Mouse (Mus musculus) cortical plate, adult 2 months (tissue): Measurements from ENCODE around the gene Tmem208. TPM values are rescaled to one million over a fixed set of nuclear protein-coding genes. Genes with fewer than 3 reads are reported as not detected.

Experiments used
- H3K27ac ChIP-seq: fragments of 200-500 bp; 2 replicates; pipeline ENCODE4 v1.5.1; 2012; ENCODE audit warnings: low read length, control low read depth, inconsistent platforms; ENCODE audit not compliant: insufficient read depth
- H3K4me1 ChIP-seq: fragments of 200-500 bp; 2 replicates; pipeline ENCODE4 v1.6.1; 2011; ENCODE audit warnings: low read length; ENCODE audit not compliant: control insufficient read depth, insufficient read depth
- H3K4me3 ChIP-seq: fragments of 200-500 bp; 2 replicates; pipeline ENCODE4 v1.5.1; 2011; ENCODE audit warnings: mild to moderate bottlenecking, low read length, control low read depth; ENCODE audit not compliant: insufficient read depth
- CTCF ChIP-seq: fragments of 200-500 bp; IDR thresholded peaks from 2 replicates; pipeline ENCODE4 v1.5.1; 2011; ENCODE audit warnings: mild to moderate bottlenecking, control low read depth, low read length; ENCODE audit not compliant: insufficient read depth; ENCODE audit errors: extremely low read depth
- POLR2A ChIP-seq: fragments of 200-500 bp; IDR thresholded peaks from 2 replicates; pipeline ENCODE4 v1.6.1; 2011; ENCODE audit warnings: mild to moderate bottlenecking, low read length, control low read depth; ENCODE audit not compliant: insufficient read depth; ENCODE audit errors: extremely low read depth
- polyA plus RNA-seq: library from polyadenylated mRNA; depleted of rRNA; stranded (reverse); fragments of >200 nt; gene quantifications from 2 replicates; pipeline ENCODE4 v1.2.3, GENCODE M21; 2012

The Tmem208 gene
- polyA plus RNA-seq, 1 experiment, result 78.1 TPM

DNA sequence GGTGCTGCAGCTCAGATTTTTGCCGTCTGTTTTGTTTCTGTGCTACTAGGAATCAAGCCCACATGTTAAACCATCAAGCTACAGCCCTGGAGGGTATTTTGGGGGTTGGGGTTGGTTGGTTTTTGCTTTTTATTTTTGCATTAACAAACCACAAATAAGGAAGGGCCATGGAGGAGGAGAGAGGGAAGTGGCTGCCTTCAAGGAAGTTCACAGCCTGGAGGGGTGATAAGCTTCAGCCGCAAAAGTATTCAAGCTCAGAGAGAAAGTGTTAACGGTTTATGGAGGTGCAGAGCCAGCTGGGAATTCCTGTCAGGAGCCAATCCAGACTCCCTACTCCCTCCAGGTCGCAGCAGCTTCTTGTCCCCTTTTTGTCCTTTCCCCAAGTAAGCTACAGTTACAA lies 12.8 kb downstream of the Tmem208 start:
- H3K27ac ChIP-seq, result no peak overlapping the region
- no peaks in the 10 kb centered on the region for H3K4me1 ChIP-seq
- H3K4me3 ChIP-seq, result no peak overlapping the region
- TF ChIP-seq POLR2A (no peak), CTCF (no peak)

DNA sequence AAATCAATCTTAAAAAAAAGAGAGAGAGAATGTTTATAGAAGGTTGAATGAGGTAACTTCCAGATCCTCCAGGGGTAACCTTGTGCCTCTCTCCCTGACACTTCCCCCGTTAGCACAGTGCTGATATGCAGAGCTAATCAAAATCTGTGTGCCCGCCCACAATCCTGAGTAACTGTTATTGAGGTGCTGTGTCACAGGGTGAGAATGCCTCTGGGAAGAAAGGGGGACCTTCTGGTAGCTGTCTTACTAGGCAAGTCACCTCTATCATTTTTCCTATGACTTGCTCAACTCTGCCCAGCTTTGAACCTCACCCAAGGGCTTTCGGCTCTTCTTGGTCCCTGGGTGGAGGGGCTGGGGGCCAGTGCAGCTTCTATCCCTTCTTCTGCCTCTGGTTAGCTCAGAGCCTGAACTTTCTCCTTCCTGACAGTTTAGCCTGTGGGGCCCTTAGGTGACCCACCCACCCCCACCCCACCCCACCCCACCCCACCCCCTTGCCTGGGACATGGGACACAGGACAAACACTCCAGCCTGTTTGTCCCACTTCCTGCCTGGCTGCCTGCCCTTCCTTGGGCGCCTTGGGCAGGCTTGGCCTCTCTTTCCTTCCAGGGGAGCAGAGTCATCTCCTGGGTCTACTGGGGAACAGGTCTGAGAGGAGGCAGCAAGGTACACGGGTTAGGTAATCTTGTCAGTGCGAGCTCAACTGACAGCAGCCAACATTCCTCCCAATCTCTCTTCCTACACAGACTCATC lies 13.9 kb downstream of the Tmem208 start:
- Histone ChIP-seq H3K4me3 (no peak overlapping the region), H3K4me1 (no peaks in the 10 kb centered on the region), H3K27ac (no peak overlapping the region)
- no peak for TF ChIP-seq POLR2A

DNA sequence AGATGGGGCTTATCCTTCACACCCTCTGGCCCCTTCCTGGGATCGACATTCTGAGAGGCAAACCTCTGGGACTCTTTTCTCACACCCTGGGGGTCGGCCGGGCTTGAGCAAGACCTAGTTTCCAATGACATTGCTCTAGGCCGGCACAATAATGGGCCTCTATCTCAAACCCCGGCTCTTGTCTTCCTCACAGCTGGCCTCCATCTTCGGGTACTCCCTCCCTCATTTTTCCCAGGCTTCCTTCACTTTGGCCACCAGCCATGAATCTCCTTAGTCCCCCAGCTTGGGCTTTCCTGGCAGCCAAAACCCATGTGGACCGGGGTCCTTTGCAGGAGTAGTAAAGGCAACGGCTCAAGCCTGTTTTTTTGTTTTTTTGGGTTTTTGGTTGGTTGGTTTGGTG lies 15.2 kb downstream of the Tmem208 start:
- Histone ChIP-seq H3K27ac (no peak overlapping the region), H3K4me3 (no peak overlapping the region), H3K4me1 (no peaks in the 10 kb centered on the region)
- TF ChIP-seq POLR2A (no peak), CTCF (no peak)

DNA sequence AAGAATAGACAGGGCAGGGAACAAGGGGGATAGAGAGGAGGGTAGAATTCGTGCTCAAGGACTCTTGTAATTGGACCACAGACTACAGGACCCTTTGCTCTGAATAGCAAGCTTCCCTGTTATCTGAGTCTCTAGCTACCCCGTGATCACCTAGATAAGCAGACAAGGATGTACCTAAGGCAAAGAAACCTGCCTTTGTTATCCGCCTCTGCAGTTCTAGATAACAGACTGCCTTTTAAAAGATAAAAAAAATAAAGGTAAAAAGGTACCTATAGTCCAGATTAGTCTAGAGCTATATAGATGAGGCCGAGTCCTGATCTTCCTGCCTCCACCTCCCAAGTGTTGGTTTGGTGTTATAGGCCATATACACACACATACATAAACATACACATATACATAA lies 16.6 kb downstream of the Tmem208 start:
- H3K4me3 ChIP-seq, result no peak overlapping the region
- no peak overlapping the region for H3K27ac ChIP-seq
- no peak for TF ChIP-seq CTCF
- TF ChIP-seq POLR2A, result no peak
- H3K4me1 ChIP-seq, result no peaks in the 10 kb centered on the region

DNA sequence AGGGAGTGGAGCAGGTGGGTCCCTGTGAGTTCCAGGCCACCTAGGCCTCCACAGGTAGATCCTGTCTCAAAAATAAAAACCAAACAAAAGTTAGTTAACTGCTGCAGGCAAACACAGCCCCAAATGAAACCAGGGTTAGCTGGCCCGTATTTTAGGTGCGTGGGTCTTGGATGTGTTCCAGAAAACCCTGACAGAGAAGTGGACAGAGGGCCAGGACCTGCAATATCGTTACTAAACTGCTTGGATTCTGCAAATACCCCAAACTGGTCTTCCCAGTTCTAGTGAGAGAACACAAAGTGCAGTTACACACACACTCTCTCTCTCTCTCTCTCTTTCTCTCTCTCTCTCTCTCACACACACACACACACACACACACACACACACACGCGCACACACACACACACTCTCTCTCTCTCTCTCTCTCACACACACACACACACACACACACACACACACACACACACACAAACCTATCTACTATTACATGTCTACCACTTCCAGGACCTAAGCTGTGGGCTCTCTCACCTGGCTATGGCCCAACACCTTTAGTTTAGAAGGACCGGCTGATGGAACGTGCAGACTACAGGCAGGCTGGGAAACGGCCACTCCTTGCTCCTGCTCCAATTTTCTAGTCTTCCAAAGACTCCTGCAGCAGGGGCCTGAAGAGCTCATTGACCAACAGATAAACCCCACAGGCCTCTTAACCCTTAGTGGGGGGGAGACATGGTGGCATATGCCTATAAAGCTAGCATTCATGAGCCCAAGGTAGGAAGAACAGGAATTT lies 17.8 kb downstream of the Tmem208 start:
- no peak overlapping the region for H3K4me3 ChIP-seq

DNA sequence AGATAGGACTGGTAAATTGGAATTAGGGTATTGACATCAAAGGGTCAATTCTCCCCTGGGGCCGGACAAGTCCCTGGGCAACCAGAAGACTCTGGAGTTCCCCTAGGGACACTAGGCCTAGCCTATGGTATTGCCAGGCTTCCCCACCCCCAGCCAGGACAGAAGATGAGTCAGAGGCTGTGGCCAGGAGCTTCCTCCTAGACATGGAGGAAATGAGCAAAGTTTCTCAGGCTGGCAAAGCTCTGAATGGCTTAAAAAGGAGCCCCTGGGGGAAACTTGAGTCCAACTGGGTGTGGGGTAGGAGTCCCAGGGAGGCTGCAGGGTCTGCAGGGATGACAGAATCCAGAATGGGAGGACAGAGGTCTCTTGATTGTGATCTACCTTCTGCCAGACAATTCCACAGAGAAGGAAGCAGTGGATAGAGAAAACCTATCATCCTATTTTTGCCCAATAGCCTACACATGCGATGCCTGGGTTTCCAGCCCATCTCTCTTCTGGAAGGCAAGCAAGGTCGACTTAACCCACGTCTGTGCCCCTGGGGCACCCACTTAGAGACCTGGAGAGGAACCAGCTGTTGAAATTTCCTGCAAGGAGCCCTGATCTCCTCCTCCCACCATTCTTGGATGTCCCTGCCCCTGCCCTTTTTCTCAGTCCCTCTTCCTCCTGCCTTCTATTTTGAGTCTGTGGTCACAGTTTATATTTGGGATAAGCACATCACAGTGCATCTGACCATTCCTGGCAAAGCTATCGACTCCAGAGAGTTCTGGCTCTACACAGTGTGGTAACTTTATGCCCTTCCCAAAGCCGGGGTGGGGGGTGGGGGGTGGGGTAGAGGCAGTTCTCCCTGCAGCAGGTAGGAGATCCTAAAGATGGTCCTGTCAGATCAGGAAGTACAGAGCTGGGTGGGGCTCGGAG lies 19.2 kb downstream of the Tmem208 start:
- Histone ChIP-seq H3K27ac (no peak overlapping the region), H3K4me3 (no peak overlapping the region), H3K4me1 (no peaks in the 10 kb centered on the region)
- TF ChIP-seq CTCF (no peak), POLR2A (no peak)

More for the DNA sequence above, 17.8 kb downstream of the Tmem208 start:
- no peak overlapping the region for H3K27ac ChIP-seq
- TF ChIP-seq POLR2A, result no peak
- no peak for TF ChIP-seq CTCF
- H3K4me1 ChIP-seq, result no peaks in the 10 kb centered on the region

DNA sequence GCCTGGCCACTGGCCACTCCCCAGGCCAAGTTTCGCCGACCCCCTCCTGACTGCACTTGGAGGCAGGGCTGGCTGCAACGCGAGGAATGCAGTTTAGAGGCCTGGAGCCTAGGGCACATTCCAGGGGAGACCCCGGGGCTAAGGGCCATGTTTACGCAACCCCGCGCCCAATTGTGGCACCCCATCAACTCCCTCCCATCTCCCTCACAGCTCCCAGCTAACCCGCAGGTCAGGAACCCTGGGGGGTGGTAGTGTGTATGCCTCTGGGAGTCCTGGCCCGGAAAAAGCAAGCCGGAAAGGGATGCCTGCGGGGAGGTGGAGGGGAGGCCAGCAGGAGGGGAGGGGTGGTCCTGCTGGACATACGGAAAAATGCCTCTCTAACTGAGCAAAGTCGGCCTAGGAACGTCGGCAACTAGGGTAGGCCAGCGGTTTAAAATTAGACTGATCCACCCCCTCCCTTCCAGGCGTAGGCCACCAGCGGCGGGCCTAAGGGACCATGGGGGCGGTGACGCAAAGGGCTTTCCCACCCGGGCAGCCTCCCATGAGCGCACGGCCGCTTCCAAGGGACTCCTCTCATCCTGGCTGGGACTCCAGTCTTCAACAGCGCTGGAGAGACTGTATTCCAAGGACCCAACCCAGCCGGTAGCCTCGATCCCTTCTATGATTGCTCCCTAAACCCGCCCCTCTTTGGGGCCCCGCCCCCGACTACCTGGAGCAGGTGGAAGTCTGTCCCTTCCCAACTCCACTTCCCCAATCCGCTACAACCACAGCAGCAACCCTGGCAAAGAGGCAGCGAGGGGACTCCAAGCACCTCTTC lies 20.7 kb downstream of the Tmem208 start:
- TF ChIP-seq POLR2A (no peak), CTCF (no peak)
- Histone ChIP-seq H3K27ac (no peak overlapping the region), H3K4me3 (peak overlapping the region; percentile 61), H3K4me1 (no peaks in the 10 kb centered on the region)

DNA sequence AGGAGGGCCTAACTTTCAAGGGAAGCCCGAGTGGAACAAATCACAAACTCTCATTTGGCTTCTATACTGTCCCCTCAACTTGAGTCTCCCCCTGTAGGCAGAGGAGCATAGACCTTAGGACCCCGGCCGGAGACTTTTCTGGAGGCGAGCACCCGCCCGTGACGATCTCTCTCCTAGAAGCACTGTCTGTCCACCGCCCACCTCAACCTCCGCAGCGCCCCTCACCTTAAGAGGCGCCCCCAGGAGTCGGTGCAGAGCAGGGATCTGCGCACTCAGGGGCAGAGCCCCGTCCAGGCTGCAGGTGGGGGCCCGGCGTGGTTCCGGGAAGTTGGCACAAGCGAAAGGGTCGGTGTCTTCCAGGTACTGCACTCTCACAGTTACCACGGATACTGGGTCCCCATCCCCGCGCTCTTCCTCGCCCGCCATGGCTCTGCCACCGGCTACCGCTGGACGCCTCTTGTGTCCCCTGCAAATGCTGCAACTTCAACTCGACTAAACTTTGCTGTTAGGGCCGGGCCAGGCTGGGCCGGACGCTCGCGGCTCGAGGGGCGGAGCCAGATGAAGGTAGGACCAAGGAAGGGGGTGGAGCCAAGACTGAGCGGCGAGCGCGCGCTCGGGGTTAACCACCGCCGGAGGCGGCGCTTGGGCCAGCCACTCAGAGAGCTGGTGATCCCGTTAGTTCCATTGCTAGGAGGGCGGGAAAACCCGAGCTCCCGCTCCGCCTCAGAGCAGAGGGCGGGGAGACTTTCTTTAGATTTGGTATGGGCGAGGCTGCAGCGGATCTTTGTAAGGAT lies 21.5 kb downstream of the Tmem208 start, which contains the start of gene Fhod1:
Fhod1 (minus strand) TSS at position 526 of the 794 bp plus-strand sequence.
- Histone ChIP-seq H3K27ac (peak within 1 kb of the TSS; percentile 3; the same call in 1 of the 2 replicates), H3K4me1 (no peaks in the 10 kb centered on the region), H3K4me3 (peak within 1 kb of the TSS; percentile 61)
- no peak for TF ChIP-seq CTCF
- TF ChIP-seq POLR2A, result 0 out of 2 replicates have a peak, but pooled peaks have one; percentile 11
